Mouse (Mus musculus) layer of hippocampus, adult 11-12 months (tissue): ENCODE measurements around the gene Dleu7.

Source experiments
- DNase-seq: peaks from one replicate; pipeline ENCODE4 v3.0.0; 2022; ENCODE audit warnings: low spot score

Dleu7 gene

GRCm38 (mm10) chr14:62292488-62293339 lies at the start of gene Dleu7, which contains the start of gene Rnaseh2b:
TSS of gene Dleu7 (minus strand) at chr14:62293047.
TSS of gene Rnaseh2b (plus strand) at chr14:62292589.
- peak; percentile 24 for DNase-seq

DNA sequence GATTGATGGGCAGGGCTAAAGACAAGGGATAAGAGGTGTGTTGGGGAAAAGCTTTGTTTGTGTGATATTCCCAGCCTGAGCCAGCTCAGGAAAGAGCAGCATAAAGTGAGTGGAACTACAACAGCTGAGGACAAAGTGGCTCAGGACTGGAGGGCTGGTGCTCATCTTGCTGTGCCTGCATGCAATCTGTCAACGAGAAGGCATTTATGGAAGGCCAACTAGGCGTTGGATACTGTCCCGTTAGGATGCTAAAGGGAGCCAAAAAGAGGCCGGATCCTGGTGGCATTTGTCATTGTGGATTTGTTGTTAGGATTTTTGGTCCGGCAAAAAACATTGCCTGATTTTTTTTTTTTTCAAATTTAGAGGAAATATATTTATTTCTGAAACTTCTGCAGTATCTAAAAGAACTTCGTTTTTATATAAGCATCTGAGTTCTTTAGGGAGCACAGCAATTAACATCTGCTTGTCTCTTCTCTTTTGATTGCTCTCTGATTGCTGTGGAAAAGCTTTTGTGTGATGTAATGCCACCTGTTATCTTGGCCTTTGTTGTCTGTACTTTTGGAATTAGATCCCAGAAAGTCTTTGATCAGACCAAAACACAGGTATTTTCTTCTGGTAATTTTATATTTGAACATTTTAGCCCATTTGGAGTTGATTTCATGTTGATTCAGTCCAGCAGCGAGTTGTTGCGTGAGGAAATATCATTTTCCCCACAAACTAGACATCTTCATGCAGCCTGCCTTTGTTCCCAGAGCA lies 49.2 kb upstream of the Dleu7 start:
- no peak for DNase-seq

DNA sequence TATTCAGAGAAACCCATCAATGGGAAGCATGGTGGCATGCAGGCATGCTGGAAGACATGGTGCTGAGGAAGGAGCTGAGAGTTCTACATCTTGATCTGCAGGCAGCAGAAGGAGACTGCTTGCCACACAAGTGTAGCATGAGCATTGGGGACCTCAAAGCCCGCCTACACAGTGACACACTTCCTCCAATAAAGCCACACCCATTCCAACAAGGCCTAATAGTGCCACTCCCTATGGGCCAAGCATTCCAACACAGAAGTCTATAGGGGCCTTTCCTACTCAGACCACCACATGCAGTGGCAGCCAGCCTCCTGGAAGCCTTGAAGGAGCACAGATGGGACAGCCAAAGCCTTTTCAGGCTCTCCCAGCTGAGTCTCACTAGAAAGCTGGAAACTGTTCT lies 46.3 kb upstream of the Dleu7 start:
- DNase-seq: no peak

DNA sequence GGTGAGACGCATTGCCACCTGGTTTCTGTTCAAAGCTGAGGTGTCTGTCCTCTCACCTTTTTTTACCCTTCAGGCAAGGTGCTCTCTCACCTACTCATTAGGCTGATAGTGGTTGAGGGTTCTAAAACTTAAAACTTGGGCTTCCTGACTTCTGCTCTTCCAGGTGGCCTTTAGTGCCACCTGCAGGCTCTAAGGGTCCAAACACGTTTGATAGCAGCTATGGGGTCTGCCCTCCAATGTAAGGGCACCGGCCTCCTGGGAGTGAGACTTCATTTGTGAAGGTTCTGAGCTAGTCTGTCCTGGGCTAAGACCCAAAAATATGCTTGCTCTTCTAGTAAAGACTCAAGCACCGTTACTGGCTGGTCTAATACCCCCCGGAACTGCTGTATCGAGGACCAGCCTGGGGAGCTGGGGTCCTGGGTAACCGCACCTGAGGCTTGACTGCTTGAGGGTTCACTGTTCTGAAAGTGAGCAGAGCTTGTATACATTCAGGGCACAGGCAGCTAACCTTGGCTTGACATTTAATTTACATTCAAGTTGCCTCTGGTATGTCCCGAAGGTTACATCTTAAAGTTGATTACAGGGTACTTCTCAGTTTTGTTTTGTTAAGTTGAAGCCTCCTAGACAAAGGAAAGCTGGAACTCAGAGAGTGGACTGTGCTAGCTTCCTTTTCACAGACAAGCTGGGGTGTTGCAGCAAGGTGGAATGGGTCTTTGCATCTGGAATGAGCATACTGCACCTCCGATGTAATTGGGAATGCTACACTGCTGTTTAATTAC lies 41.3 kb upstream of the Dleu7 start:
- no peak for DNase-seq

DNA sequence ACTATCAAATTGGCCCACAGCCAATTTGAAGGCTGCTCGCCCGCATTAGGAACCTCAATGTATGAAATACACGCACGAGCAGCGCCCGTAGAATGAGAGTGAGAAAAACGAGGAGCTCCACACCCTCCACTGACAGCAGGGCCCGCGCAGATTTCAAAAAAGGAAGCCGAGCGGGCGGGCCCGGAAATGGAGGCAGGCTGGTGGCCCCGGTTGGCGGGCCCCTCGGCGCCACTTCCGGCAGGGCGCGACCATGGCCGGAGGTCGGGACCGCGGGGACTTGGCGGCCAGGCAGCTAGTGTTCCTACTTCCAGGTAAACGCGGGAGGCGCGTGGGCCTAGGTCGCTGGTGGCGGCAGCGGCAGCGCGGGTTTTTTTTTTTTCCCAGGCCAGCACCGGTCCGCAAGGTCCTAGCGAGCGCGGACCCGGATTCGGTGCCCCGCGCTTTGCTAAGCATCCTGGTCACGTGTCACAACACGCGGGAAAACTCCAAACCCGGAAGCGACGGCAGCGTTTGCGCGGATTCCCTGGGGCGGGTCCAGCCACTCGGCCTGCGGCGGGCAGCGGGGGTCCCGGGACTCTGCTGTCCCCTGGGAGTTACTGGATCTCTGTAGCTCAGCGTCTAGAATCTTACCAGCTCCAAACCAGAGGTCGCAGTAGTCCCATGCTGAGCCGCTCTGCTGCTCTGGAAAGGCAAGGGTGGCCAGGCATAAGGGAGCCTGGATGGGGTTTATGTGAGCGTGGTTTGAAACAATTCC lies 39.2 kb upstream of the Dleu7 start:
- DNase-seq: peak; percentile 86

- no peak for DNase-seq
Observed at GRCm38 (mm10) chr14:62331457-62331856, 38.6 kb upstream of the Dleu7 start.

- no peak for DNase-seq
Observed at GRCm38 (mm10) chr14:62329631-62330030, 36.8 kb upstream of the Dleu7 start.

- DNase-seq: no peak
Observed at GRCm38 (mm10) chr14:62328606-62329005, 35.8 kb upstream of the Dleu7 start.

- no peak for DNase-seq
Observed at GRCm38 (mm10) chr14:62327171-62327570, 34.3 kb upstream of the Dleu7 start.

GRCm38 (mm10) chr14:62326026-62326425 lies 33.2 kb upstream of the Dleu7 start:
- DNase-seq: no peak

DNA sequence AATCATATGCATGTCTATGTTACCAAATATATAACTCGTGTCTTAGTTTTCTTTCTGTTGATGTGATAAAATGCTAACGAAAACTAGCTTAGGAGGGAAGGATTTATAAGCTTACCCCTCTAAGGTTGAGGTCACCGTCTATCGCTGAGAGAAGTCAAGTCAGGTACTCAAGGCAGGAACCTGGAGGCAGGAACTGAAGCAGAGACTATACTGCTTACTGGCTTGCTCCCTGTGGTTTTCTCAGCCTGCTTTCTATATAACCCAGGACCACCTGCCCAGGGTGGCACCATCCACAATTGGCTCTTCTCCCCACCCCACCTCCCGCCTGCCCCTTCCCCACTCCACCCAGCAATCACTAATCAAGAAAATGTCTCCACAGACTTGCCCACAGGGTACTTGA lies 32.1 kb upstream of the Dleu7 start:
- DNase-seq: no peak

DNA sequence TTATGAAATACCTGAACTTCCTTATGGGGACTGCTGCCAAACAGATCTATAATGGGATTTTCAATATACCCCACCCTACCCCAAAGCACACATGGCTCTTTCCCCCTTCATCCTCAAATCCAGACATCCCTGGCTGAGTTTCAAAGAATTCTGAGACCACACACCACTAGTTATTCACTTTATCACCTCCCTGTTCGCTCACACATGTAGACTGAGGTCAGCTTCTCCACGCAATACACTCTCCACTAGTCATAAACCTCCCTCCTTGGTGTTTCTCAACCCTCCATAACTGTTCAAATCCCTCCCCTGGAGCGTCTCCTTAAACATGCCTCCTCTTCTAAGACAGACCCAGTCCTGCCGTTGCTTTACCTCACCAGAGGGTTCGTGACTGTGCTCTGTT lies 30.6 kb upstream of the Dleu7 start:
- DNase-seq: no peak

- no peak for DNase-seq
Observed at GRCm38 (mm10) chr14:62322581-62323344, 29.9 kb upstream of the Dleu7 start.

DNA sequence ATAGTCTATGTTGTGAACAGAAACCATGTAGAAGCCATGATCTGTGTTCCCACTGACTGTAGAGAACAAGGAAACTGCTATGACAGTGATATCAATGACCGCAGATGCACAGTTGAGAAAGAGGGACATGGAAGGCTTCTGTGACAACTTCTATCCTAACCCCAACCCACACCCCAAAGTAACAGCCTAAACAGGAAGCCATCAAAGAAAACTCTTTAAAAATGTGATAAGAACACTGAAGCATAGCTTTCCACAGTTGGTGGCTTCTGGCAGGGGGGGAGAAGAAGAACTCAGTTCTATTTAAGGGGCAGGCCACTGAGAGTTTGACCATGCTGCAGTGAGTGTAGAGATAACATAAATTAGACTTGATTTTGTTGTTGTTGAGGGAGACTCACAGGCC lies 18.8 kb upstream of the Dleu7 start:
- no peak for DNase-seq

DNA sequence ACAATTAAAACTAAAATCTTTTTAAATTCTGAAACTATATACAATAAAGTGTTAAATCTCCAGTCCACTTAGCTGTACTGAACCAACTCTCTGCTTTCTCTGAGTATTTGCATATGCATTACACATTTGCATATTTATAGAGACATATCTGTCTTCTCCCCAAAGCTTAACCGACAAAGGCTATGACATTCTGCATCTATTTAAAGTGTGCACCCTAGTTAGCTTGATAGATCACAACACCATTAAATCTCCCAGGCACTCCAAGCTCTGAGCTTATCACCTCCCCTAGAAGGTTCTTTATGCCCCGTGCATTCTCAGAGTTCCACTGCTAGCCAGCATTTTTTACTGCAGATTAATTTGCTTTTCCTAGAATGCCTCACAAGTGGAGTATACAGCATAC lies 16.2 kb upstream of the Dleu7 start:
- no peak for DNase-seq

DNA sequence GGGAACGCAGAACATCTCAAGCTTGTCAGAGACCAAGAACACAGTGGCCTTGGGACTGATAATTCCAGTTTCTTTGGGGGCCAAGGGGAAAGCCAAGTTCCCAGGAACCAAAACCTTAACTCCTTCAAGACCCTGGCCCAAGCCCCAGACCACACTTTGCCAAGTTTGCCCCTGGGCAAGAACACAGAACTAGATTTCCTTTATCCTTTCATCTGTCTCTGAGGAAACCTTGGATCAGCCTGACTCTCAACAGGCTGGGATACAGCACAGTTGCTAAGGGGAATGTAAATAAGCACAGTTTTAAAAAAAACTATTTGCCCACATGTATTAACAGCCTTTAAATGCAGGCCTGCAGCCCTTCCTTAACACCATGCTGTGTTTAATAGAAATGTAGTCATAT lies 14.7 kb upstream of the Dleu7 start:
- DNase-seq: no peak

DNA sequence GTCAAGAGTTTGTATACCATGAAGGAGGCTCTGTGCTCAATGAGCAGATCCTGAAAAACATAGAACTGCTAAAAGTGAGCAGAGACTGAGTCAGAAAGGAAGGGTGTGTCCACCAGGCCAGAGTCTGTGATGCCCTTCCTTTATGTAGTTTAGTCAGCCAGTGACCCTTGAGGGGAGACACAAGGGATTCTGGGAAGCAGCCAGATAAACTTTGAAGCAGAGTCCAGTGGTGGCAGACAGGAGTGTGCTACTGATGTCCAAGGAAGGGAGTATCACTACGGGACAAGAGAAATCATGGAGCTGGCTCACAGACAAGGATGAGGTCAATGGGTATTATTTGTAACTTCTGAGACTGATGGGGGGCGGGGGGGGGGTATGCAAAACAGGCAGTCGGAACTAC lies 7.2 kb upstream of the Dleu7 start:
- no peak for DNase-seq

DNA sequence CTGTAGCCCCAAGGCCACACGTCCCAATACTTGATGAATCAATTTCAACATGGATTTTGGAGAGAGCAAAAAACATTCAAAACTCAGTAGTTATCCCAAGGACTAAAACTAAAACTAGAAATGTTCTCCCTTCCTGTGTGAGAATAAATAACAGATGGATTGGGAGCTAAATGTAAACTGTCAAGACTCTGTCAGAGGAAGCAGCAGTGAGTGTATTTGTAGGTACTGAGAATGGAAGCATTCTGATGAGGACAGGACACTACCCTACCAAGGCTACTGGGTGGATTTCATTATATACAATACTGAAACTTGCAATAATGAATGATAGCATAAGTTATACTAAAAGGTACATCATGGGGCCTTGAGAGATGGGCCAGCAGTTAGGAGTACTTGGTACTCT lies 6.0 kb upstream of the Dleu7 start:
- no peak for DNase-seq

DNA sequence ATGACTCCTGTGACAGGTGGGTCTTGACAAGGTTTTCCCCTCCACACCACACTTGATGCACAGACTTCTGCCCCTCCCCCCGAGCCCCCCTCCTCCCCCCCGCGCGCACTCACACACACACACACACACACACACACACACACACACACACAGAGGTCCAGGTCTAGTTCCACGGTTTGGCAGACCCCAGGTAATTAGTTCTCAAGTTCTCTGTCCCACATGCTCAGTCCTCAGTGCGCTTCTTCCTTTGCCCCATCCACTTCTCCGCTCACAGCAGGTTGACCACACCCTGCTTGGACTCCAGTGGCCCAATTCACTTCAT lies 720 bp downstream of the Dleu7 start:
- DNase-seq: no peak

- DNase-seq: no peak
Observed at GRCm38 (mm10) chr14:62291406-62291987, 1.4 kb downstream of the Dleu7 start.

GRCm38 (mm10) chr14:62288731-62289130 lies 4.1 kb downstream of the Dleu7 start:
- DNase-seq: no peak
